Mouse (Mus musculus) G1E (cell line): Measurements from ENCODE around the gene Rbm26.

Source experiments
- CTCF ChIP-seq: IDR thresholded peaks from 2 replicates; pipeline ENCODE4 v1.5.1; 2012; ENCODE audit warnings: low read depth, low read length, inconsistent platforms, mixed read lengths
- GATA1 ChIP-seq: IDR thresholded peaks from 2 replicates; pipeline ENCODE4 v1.6.1; 2012; ENCODE audit warnings: borderline replicate concordance, low read length, inconsistent platforms, mixed read lengths
- GATA2 ChIP-seq: IDR thresholded peaks from 2 replicates; pipeline ENCODE4 v1.6.1; 2012; ENCODE audit warnings: low read depth, low read length, inconsistent platforms, borderline replicate concordance
- POLR2AphosphoS5 ChIP-seq: IDR thresholded peaks from 2 replicates; pipeline ENCODE4 v1.6.1; 2012; ENCODE audit warnings: low read depth, low read length, inconsistent platforms; ENCODE audit not compliant: insufficient replicate concordance

DNA sequence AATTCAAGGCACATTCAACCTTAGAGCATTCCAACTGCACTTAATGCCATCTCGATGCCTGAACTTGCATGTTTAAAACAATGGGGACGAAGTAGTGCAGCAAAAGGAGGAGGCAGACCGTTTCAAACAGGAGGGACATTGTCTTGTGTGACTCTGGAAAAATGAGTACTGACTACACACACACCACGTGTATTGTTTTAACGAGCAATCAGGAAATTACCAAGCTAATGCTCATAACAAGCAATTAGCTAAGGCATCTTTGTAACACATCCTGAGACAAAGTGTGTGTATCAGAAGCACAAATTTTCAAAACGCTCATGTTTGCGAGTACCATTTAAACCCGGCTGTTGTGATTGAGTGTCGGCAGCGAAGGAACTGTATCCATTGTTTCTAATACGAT is 93.0 kb downstream of the Rbm26 start:
- TF ChIP-seq CTCF (no peak), GATA1 (no peak), GATA2 (no peak), POLR2AphosphoS5 (no peak)
